Mouse (Mus musculus) T-helper 1 cell (primary cell): ENCODE results near the gene Sycp2.

Experiments
- in situ Hi-C: fragments of 300-600 bp; cut with MboI, MseI; formaldehyde crosslinking; loops from one replicate; pipeline ENCODE4 v1.15.1; 2025; ENCODE audit warnings: high pct_unique_total_duplicates

Sycp2 gene

DNA sequence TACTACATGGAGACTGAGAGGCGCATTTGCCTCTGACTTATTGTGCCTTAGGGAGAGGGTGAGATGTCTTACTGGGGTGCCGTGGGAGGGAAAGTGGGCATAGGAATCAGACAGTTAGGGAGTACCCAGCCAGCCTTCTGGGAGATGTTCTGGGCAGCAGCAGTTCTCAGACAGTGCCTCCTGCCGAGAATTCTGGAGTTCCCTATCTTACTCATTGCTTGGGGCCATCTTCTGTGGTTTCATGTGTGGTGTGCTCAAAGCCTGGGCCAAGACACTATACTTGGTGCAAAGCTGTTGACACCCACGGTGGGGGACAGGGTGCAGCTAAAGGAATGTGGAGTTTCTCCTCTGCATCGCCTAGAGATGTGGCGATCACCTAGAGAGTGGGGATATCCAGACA is 102.8 kb downstream of the Sycp2 start:
- in situ Hi-C loops = no loop called here

DNA sequence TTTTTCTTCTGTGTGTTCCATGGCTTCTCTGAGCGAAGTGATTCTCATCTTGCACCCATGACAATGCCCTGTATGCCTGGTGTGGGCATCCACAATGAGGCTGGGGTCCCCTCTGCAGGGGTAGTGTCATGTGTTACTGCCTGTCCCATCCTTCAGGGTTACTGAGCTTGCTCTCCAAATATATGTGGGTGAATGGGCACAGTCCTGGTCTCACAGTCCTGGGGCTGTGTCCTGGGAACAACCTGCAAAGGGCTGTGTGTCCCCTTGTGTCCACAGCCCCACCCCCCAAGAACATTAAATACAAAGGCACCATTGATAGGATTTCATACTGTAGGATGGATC is 103.3 kb downstream of the Sycp2 start:
- in situ Hi-C loops = no loop called here

DNA sequence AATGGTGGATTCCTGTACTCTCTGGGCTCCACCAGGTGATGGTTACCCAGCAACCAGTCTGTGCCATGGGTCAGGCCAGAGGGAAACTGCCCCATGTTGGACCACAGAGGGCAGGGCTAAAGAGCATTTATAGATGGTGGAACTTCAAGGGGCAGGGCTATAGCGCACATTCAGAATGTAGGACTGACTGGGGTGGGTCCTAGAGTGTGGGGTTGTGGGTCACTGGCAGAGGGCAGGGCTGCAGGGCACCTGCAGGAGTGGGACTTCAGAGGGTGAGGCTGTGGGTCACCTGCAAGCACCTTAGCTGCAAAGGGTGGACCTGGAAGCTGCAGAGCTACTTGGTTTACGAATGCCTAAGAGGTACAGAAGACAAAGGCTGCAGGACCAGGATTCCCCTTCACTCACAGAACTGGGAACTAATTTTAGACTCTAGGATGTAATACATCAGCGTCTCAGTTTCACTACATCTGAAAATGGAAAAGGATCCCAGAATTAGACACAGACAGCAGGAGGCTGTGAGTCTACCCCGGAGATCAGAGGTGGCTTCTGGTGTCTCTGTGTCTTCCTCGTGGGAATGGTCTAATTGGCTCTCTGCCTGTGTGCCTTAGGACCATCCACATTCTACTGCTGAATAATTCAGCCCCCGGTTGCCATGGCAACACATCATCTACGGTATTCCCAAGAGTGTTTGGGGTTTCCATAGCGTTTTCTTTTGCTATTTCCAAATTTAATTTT is 103.9 kb downstream of the Sycp2 start:
- in situ Hi-C loops = no loop called here
